Mouse (Mus musculus) liver, embryonic 16.5 days (tissue): ENCODE data around the gene Cfap58. TPM values are rescaled to one million over a fixed set of nuclear protein-coding genes. Genes with fewer than 3 reads are reported as not detected.

Experiments used
- ATAC-seq: fragments of 200-750 bp; cut with Nextera tagmentation; 2 replicates; pipeline ENCODE4 v1.8.0; 2017; ENCODE audit warnings: low read depth, mild to moderate bottlenecking, moderate number of reproducible peaks, moderate library complexity
- H3K27ac ChIP-seq: fragments of 300-500 bp; sonication (generic); 2 replicates; pipeline ENCODE4 v1.5.1; 2014; ENCODE audit warnings: mild to moderate bottlenecking, low read length
- H3K27me3 ChIP-seq: fragments of 300-500 bp; sonication (generic); 2 replicates; pipeline ENCODE4 v1.6.1; 2014; ENCODE audit warnings: low read depth, low read length, mixed read lengths; ENCODE audit not compliant: control insufficient read depth, insufficient read depth
- H3K36me3 ChIP-seq: fragments of 300-500 bp; sonication (generic); 2 replicates; pipeline ENCODE4 v1.6.1; 2014; ENCODE audit warnings: mild to moderate bottlenecking; ENCODE audit not compliant: control insufficient read depth, insufficient read depth
- H3K4me1 ChIP-seq: fragments of 300-500 bp; sonication (generic); 2 replicates; pipeline ENCODE4 v1.6.1; 2014; ENCODE audit warnings: low read depth, low read length, mixed read lengths; ENCODE audit not compliant: control insufficient read depth
- H3K4me2 ChIP-seq: fragments of 300-500 bp; sonication (generic); 2 replicates; pipeline ENCODE4 v1.6.1; 2014; ENCODE audit warnings: low read depth, low read length, mixed read lengths
- H3K4me3 ChIP-seq: fragments of 300-500 bp; sonication (generic); 2 replicates; pipeline ENCODE4 v1.5.1; 2014; ENCODE audit warnings: low read depth, mild to moderate bottlenecking, low read length
- H3K9ac ChIP-seq: fragments of 300-500 bp; sonication (generic); 2 replicates; pipeline ENCODE4 v1.6.1; 2014; ENCODE audit warnings: low read depth, low read length
- H3K9me3 ChIP-seq: fragments of 300-500 bp; sonication (generic); replicated peaks from 2 replicates; pipeline ENCODE4 v1.6.1; 2016; ENCODE audit warnings: low read length; ENCODE audit not compliant: control insufficient read depth
- WGBS: fragments of 180-500 bp; shearing (Covaris S2); extraction: QIAGEN DNeasy Blood & Tissue Kit; methylation state at CpG from one replicate; pipeline ENCODE4 v1.1.7; 2014; ENCODE audit not compliant: insufficient replicate concordance; 5-methylcytosine and 5-hydroxymethylcytosine counted together
- microRNA-seq: library from miRNA; unstranded; fragments of <30 nt; microRNA quantifications from one replicate; pipeline ENCODE4, GENCODE M21; 2016
- polyA plus RNA-seq: library from polyadenylated mRNA; unstranded; fragments of >200 nt; fragmentation: Nextera tagmentation; extraction: Ambion mirVana; gene quantifications from 2 replicates; pipeline ENCODE4 v1.2.1, GENCODE M21; 2015

Gene Cfap58
- polyA plus RNA-seq, 1 experiment from 2014 or later, result not detected

GRCm38 (mm10) chr19:48049361-48049760, 111.9 kb downstream of the Cfap58 start:
- Histone ChIP-seq H3K4me2 (no peak overlapping the region), H3K27ac (no peak overlapping the region), H3K27me3 (no peaks in the 10 kb centered on the region), H3K4me1 (no peaks in the 10 kb centered on the region), H3K9me3 (no peaks in the 10 kb centered on the region), H3K4me3 (no peak overlapping the region), H3K36me3 (no peaks in the 10 kb centered on the region), H3K9ac (no peak overlapping the region)
- ATAC-seq, result no peak
- 36% methylated on average over 3 of the region's 3 CpGs for WGBS

- H3K27ac ChIP-seq, result no peak overlapping the region
- H3K4me3 ChIP-seq, result no peak overlapping the region
- no peaks in the 10 kb centered on the region for H3K9me3 ChIP-seq
- no peaks in the 10 kb centered on the region for H3K36me3 ChIP-seq
- H3K4me2 ChIP-seq, result no peak overlapping the region
- no peaks in the 10 kb centered on the region for H3K4me1 ChIP-seq
- no peak for ATAC-seq
- no peaks in the 10 kb centered on the region; the same call in 1 of the 2 replicates for H3K27me3 ChIP-seq
- 7% methylated on average over 2 of the region's 2 CpGs for WGBS
- no peak overlapping the region for H3K9ac ChIP-seq
These were observed 125.8 kb downstream of the Cfap58 start for GRCm38 (mm10) chr19:48063289-48063688.

- H3K9me3 ChIP-seq, result no peaks in the 10 kb centered on the region
- H3K27me3 ChIP-seq, result no peaks in the 10 kb centered on the region
- no peak overlapping the region for H3K9ac ChIP-seq
- no peak for ATAC-seq
- no peak overlapping the region for H3K4me2 ChIP-seq
- WGBS, result 40% methylated on average over 3 of the region's 3 CpGs
- no peak overlapping the region for H3K4me3 ChIP-seq
- H3K27ac ChIP-seq, result no peak overlapping the region
- H3K4me1 ChIP-seq, result no peaks in the 10 kb centered on the region
- H3K36me3 ChIP-seq, result no peaks in the 10 kb centered on the region
These were observed 142.2 kb downstream of the Cfap58 start for GRCm38 (mm10) chr19:48079718-48080117.

GRCm38 (mm10) chr19:48081456-48081855, 144.0 kb downstream of the Cfap58 start:
- Histone ChIP-seq H3K27me3 (no peaks in the 10 kb centered on the region), H3K4me2 (no peak overlapping the region), H3K4me3 (no peak overlapping the region), H3K27ac (no peak overlapping the region), H3K9ac (no peak overlapping the region), H3K36me3 (no peaks in the 10 kb centered on the region), H3K9me3 (no peaks in the 10 kb centered on the region), H3K4me1 (no peaks in the 10 kb centered on the region)
- ATAC-seq, result no peak
- 67% methylated on average over 4 of the region's 4 CpGs for WGBS

Small RNAs within 50 kb of the gene (microRNA-seq; reads per million reads assigned to microRNA genes)
- gene Gm22240, result not detected

Other genes with a start within 250 kb of the Cfap58 start
- gene Col17a1, start 245.6 kb upstream of the Cfap58 start, polyA plus RNA-seq, result 0.06 and 0.08 TPM in 2 replicates
- 50.5 and 62.1 TPM in 2 replicates for gene Sfr1, start 206.0 kb upstream of the Cfap58 start, polyA plus RNA-seq
- gene Gsto1, start 82.7 kb upstream of the Cfap58 start, polyA plus RNA-seq, result 123 and 134 TPM in 2 replicates
- gene Gsto2, start 72.1 kb upstream of the Cfap58 start, polyA plus RNA-seq, result 0.07 and 0.08 TPM in 2 replicates
- 0.01 TPM in 1 of 2 replicates, not detected in the other for gene Cfap43, start 18.4 kb upstream of the Cfap58 start, polyA plus RNA-seq
- 4.0 and 4.3 TPM in 2 replicates for gene Itprip, start 18.4 kb upstream of the Cfap58 start, polyA plus RNA-seq